Mouse (Mus musculus): Measurements from ENCODE around the gene Ccser2.

Gene Ccser2

DNA sequence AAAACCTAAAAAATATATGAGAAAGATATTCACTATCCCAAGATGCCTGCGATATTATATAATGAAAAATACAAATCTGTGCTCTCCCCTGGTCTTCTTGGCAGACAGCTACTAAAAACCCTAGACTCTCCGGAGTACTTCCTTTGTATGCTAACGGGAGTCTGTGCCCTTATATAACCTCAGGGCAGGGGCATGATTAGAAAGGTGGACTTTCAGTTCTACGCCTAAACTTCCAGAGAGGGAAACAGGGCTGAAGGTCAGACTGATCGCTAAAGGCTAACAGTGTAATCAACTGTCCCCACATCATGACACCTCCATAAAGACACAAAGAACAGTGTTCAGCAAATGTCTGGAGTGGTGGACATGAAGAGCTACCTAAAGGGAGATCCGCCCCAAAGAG is 11.3 kb downstream of the Ccser2 start:
- CTCF ChIA-PET = interaction anchor here in 2 of 4 experiments (0.8 to 1.2 kb wide), 2 partner anchors 16 to 77 kb away, joined by 3 to 5 read pairs; no protein-coding TSS in a partner anchor
- POLR2A ChIA-PET = interaction anchor here in 3 of 4 experiments (0.7 to 1.6 kb wide), 7 partner anchors 11 to 172 kb away, joined by 3 to 5 read pairs (median 4); partner anchors contain the start of gene Ccser2 (in 1 of the 3)

DNA sequence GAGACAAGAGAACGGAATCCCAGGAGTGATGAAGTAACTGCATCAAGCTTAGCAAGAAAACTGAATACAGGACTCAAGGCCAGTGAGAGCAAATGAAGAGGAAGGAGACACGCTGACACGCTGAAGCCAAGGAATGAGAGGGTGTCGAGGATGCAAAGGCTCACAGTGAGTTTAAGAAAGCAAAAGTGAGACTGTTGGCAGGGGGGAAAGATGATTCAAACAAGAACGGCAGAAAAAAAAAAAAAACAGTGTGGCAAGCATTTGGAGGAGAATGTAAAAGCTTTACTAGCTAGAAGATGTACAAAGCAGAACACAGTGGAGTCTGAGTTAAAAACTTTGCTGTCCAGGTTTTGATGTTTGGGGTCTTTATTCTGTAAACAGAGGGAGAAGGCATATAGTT is 11.9 kb downstream of the Ccser2 start:
- CTCF ChIA-PET = interaction anchor here in 2 of 4 experiments (0.8 to 1.2 kb wide), 2 partner anchors 15 to 77 kb away, joined by 3 to 5 read pairs; no protein-coding TSS in a partner anchor
- POLR2A ChIA-PET = interaction anchor here in 3 of 4 experiments (0.7 to 1.4 kb wide), 5 partner anchors 13 to 235 kb away, joined by 3 to 7 read pairs (median 5); no protein-coding TSS in a partner anchor

DNA sequence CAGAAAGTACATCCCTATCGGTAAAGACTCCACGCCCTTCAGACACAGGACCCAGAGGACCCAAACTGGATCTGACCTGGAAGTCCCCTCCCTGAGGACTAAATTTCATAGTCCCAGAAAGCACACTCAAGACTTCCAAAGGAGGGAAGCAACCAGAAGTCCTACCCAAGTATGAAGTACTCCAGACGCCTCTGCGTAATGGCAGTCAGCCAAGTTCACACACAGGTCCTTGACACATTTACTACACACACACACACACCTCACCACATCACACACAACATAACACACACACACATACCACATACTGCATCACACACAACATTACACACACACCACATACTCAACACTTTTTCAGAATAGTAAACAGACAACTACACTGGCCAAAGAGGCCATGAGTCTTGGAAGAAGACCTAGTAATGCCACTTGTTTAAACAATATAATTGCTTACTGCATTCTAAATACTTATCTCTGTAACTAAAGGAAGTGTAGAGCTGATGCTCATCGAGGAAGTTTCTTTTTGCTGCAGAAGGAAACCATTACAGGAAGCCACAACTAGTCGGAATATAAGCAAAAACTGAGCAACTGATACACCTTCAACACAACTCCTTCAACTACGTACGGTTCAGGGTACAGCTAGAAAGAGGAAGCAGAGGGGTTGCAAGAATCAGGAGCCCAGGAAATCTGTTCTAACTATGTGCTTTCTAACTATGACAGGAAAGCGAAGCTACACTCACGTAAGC is 15.7 kb downstream of the Ccser2 start:
- POLR2A ChIA-PET = interaction anchor here in 2 of 4 experiments (0.8 to 2.1 kb wide), 6 partner anchors 9 to 16 kb away, joined by 3 to 6 read pairs (median 4); partner anchors contain the start of gene Ccser2 (in 2 of the 2)
- CTCF ChIA-PET = interaction anchor here (0.6 to 2.4 kb wide), 39 partner anchors 9 to 482 kb away, joined by 3 to 18 read pairs (median 4); no protein-coding TSS in a partner anchor

GRCm38 (mm10) chr14:36952142-36952541 is 16.4 kb downstream of the Ccser2 start:
- ChIA-PET POLR2A (interaction anchor here in 2 of 4 experiments (0.8 to 2.1 kb wide), 6 partner anchors 10 to 56 kb away, joined by 3 to 6 read pairs (median 4); partner anchors contain the start of gene Ccser2 (in 2 of the 2)), CTCF (interaction anchor here (0.6 to 2.4 kb wide), 37 partner anchors 8 to 482 kb away, joined by 3 to 18 read pairs (median 4); no protein-coding TSS in a partner anchor)

DNA sequence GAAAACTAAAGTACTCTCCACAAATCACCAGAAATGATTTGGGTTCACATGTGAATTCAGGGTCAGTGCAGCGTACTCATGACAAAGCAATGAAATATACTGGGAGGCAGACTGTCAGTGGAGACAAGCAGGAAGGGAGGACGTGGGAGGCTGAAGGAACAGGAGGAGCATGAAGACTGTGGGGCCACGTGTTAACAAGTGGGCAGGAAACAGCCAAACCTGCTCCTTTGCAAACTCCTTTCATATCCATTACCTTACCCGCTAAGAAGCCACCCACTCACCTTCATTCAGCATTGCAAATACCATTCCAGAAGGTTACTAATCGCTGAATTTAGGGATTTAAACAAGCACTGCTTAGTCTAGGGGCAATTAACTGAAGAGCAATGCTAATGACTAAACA is 25.9 kb downstream of the Ccser2 start:
- ChIA-PET POLR2A (no interaction called here), CTCF (interaction anchor here in 1 of 4 experiments (1.7 kb wide), 1 partner anchor 9 kb away, joined by 7 read pairs; no protein-coding TSS in a partner anchor)

DNA sequence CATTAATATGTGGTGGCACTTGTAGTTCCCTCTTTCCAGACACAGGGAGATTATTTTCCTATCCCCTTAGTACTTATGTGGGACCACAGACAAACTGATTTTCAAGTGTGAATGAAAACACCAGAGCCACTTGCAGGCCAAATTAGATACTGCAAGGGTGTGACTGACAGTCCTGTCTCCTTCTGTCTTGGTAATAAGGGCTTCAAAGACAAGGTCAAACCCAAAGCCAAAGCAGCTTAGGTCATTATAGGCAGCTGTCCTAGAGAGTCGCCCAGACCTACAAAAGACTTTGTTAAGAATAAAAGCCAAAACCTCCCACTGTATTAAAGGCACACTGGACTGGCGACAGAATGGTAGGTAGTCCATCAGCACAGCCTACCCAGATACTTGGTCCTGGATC is 30.6 kb downstream of the Ccser2 start:
- ChIA-PET POLR2A (interaction anchor here in 2 of 4 experiments (1.1 to 1.2 kb wide), 2 partner anchors 23 to 42 kb away, joined by 3 to 5 read pairs; no protein-coding TSS in a partner anchor), CTCF (interaction anchor here (0.5 to 2.5 kb wide), 13 partner anchors 9 to 1577 kb away, joined by 3 to 10 read pairs (median 3); no protein-coding TSS in a partner anchor)

DNA sequence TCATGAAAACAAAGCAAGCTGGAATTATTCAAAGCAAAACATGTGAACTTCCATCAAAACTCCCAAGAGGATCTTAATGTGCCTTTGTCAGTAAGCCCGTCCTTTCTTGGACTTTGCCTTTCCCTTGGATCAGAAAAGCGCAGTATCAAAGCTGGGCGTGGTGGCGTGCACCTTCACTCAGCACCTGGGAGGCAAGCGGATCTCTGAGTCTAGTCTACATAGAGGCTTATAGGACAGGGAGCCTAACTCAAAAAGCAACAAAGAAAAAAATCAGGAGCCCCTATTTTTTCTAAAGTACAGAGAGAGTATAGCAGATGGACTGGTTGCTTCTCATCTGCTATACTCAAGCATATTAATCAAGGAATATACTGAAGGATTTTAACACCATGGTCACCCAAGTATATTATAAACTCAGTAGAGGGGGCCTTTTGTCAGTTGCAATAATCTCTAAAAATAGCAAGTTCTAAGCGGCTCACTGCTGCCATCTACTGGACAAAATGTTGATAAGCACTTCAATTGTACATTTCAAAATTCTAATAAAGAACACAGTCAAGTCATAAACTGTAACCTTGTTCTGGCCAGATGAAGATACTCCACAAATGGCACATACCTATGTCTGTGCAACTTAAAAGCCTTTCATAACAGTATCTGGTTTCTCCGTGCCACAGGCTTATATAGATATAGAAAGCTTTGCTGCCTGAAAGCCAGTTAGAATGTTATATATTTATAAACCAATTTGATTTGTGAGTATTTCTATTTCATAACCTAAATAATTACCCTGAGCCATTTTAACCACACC is 31.3 kb downstream of the Ccser2 start:
- ChIA-PET POLR2A (interaction anchor here in 2 of 4 experiments (1.1 to 1.2 kb wide), 2 partner anchors 23 to 41 kb away, joined by 3 to 5 read pairs; no protein-coding TSS in a partner anchor), CTCF (interaction anchor here (0.5 to 2.5 kb wide), 11 partner anchors 8 to 75 kb away, joined by 3 to 10 read pairs (median 4); no protein-coding TSS in a partner anchor)

- POLR2A ChIA-PET = interaction anchor here in 1 of 4 experiments (1.3 kb wide), 1 partner anchor 36 kb away, joined by 4 read pairs; no protein-coding TSS in a partner anchor
- CTCF ChIA-PET = no interaction called here
These were observed 35.8 kb downstream of the Ccser2 start for GRCm38 (mm10) chr14:36932638-36933382.

- ChIA-PET POLR2A (interaction anchor here in 1 of 4 experiments (1.3 kb wide), 1 partner anchor 37 kb away, joined by 4 read pairs; no protein-coding TSS in a partner anchor), CTCF (interaction anchor here in 1 of 4 experiments (1.3 kb wide), 1 partner anchor 20 kb away, joined by 4 read pairs; no protein-coding TSS in a partner anchor)
These were observed 36.5 kb downstream of the Ccser2 start for GRCm38 (mm10) chr14:36932038-36932437.

DNA sequence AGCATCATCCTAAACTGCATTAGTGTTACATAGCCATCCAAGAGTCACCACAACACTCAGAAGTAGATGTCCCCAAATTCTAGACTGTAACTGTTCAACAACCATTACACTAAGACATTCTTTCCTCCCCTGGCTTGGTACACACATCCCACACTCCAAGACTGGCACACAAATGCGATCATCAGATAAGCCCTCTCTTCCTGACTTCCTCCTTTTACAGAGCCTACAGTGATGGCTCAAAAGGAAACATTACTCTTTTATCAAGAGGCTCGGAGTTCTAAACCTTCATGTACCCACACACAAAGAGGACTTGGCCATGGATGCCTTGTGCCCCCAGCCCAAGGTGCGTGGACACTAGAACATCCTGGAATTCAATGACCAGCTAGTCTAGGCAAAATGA is 45.2 kb downstream of the Ccser2 start:
- POLR2A ChIA-PET = no interaction called here
- CTCF ChIA-PET = no interaction called here

DNA sequence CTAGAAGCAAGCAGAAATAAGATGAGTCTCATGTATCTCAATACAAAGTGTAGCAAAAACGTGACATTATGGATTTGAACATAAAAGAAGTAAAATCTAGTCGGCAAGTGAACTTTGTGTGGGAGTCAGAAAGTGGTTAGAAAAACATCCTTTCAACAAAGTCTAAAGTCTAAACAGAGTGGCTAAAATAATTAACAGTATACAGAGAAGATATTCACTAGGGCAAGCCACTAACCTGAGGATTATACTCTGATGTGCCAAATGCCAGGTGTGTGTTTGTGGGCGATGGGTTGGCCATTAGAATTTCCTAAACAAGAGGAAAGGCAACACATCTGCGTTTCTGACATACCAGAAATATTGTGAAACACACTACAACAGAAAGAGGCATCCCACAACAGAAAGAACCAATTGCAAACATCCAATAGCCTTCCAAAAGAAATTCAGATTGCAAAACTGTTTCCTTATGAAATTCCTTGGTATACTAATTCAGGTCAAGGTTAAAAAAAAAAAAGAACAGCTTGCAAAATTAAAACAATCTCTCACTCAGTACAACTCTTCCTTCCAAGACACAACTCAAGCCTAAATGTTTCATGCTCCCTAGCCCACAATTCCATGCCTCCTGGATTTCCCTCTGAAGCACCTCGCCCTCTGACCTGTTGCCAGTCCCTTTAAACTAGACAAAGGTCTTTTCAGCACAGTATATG is 47.1 kb downstream of the Ccser2 start:
- POLR2A ChIA-PET = no interaction called here
- CTCF ChIA-PET = interaction anchor here in 1 of 4 experiments (0.6 kb wide), 1 partner anchor 222 kb away, joined by 4 read pairs; no protein-coding TSS in a partner anchor

- POLR2A ChIA-PET = interaction anchor here in 2 of 4 experiments (0.9 to 1.3 kb wide), 6 partner anchors 12 to 215 kb away, joined by 3 to 4 read pairs (median 3); partner anchors contain the start of gene Ghitm (in 1 of the 2)
- CTCF ChIA-PET = no interaction called here
These were observed 48.7 kb downstream of the Ccser2 start for GRCm38 (mm10) chr14:36919886-36920285.

- POLR2A ChIA-PET = interaction anchor here in 3 of 4 experiments (1.0 to 1.3 kb wide), 5 partner anchors 11 to 50 kb away, joined by 3 read pairs; no protein-coding TSS in a partner anchor
- CTCF ChIA-PET = no interaction called here
These were observed 49.4 kb downstream of the Ccser2 start for GRCm38 (mm10) chr14:36919146-36919545.

GRCm38 (mm10) chr14:36915203-36915602 is 53.4 kb downstream of the Ccser2 start:
- POLR2A ChIA-PET = interaction anchor here in 2 of 4 experiments (0.9 to 1.1 kb wide), 4 partner anchors 14 to 54 kb away, joined by 3 to 5 read pairs (median 4); partner anchors contain the start of gene Ccser2 (in 1 of the 2)
- CTCF ChIA-PET = no interaction called here

DNA sequence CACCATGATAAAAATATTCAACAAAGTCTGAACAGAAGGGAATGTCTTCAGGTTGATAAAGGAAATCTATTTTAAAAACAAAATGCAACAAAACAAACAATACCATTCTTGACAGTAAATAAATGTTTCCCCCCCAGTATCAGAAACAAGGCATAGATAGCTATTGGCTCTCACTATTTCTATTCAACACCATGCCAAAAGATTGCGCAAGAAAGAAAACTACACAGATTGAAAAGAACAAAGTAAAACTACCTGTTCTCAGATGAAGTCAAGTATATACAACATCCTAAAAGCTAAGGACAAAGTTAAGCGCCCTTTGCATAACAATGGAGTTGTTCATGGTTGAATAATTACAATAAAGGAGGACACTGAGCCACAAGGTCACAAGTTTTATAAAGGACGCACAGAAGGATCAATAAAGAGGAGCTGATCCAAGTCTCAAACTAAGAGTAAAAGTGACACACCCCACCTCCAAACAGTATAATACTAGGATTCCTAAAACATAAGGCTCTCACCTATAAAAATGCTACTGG is 54.0 kb downstream of the Ccser2 start:
- ChIA-PET CTCF (no interaction called here), POLR2A (interaction anchor here in 1 of 4 experiments (1.1 kb wide), 3 partner anchors 16 to 55 kb away, joined by 3 to 5 read pairs (median 3); partner anchors contain the start of gene Ccser2)

DNA sequence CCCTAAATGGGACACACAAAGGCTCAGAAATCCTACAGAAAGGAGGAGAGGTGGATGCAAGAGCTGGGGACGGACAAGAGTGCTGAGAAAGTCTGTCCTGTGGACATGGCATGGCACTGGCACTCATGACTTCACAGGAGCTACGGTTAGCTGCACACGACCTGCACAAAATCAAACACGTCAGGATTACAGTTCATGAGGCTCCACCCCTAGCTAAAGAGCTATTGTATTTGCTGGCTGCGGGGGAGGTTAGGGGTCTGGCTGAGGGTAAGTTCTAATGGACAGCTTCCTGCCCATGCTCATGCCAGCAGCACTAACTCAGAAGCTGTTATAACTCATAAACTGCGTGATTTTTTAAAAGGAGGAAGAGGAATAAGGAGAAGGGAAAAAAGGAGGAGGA is 56.8 kb downstream of the Ccser2 start:
- POLR2A ChIA-PET = interaction anchor here in 1 of 4 experiments (1.1 kb wide), 1 partner anchor 13 kb away, joined by 3 read pairs; no protein-coding TSS in a partner anchor
- CTCF ChIA-PET = interaction anchor here in 1 of 4 experiments (0.6 kb wide), 2 partner anchors 33 to 45 kb away, joined by 4 to 5 read pairs; no protein-coding TSS in a partner anchor
